Mouse (Mus musculus) brain, embryonic 14.5 days (tissue): ENCODE data around the gene Pcdh20.

Source experiments
- CTCF ChIP-seq: fragments of 200-500 bp; IDR thresholded peaks from 2 replicates; pipeline ENCODE4 v1.5.1; 2012; ENCODE audit warnings: inconsistent platforms, mild to moderate bottlenecking, moderate library complexity, borderline replicate concordance; ENCODE audit not compliant: insufficient read depth, insufficient read length; ENCODE audit errors: extremely low read depth
- POLR2A ChIP-seq: fragments of 200-500 bp; IDR thresholded peaks from 2 replicates; pipeline ENCODE4 v1.6.1; 2012; ENCODE audit warnings: mild to moderate bottlenecking, inconsistent platforms, borderline replicate concordance; ENCODE audit not compliant: poor library complexity, insufficient read depth, insufficient read length, severe bottlenecking; ENCODE audit errors: extremely low read depth

DNA sequence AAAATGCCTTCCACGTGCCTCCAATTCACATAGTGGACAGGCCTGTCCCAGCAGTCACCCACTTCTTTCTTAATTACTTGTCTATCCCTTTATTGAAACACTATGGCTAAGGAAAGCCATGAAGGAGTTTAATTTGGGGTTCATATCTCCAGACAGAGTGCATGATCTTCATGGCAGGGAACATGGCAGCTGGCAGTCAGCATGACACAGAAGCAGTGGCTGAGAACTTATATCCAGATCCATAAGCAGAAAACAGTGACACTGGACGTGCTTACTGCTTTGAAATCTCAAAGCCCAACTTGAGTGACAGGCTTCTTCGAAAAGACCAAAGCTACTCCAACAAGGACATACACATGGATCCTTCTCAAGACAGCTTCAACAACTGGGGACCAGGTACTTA lies 10.5 kb downstream of the Pcdh20 start:
- no peak for TF ChIP-seq CTCF
- TF ChIP-seq POLR2A: no peak
